Mouse (Mus musculus) midbrain, embryonic 16.5 days (tissue): ENCODE measurements around the gene Polr1b. TPM values are rescaled to one million over a fixed set of nuclear protein-coding genes. Genes with fewer than 3 reads are reported as not detected.

Experiments
- ATAC-seq: fragments of 200-750 bp; cut with Nextera tagmentation; 2 replicates; pipeline ENCODE4 v1.8.0; 2017; ENCODE audit warnings: moderate TSS enrichment
- H3K27ac ChIP-seq: fragments of 300-500 bp; sonication (generic); 2 replicates; pipeline ENCODE4 v1.5.1; 2014; ENCODE audit warnings: mild to moderate bottlenecking, low read length, mixed read lengths
- H3K27me3 ChIP-seq: fragments of 300-500 bp; sonication (generic); 2 replicates; pipeline ENCODE4 v1.6.1; 2014; ENCODE audit warnings: low read depth, low read length, mixed read lengths; ENCODE audit not compliant: control insufficient read depth, insufficient read depth
- H3K36me3 ChIP-seq: fragments of 300-500 bp; sonication (generic); 2 replicates; pipeline ENCODE4 v1.6.1; 2014; ENCODE audit warnings: mild to moderate bottlenecking, low read length, moderate library complexity, mixed read lengths; ENCODE audit not compliant: control insufficient read depth, insufficient read depth
- H3K4me1 ChIP-seq: fragments of 300-500 bp; sonication (generic); 2 replicates; pipeline ENCODE4 v1.6.1; 2014; ENCODE audit warnings: mild to moderate bottlenecking, low read length, mixed read lengths; ENCODE audit not compliant: control insufficient read depth, insufficient read depth
- H3K4me2 ChIP-seq: fragments of 300-500 bp; sonication (generic); 2 replicates; pipeline ENCODE4 v1.6.1; 2014; ENCODE audit warnings: mild to moderate bottlenecking, low read length, mixed read lengths
- H3K4me3 ChIP-seq: fragments of 300-500 bp; sonication (generic); 2 replicates; pipeline ENCODE4 v1.5.1; 2014; ENCODE audit warnings: low read depth, mild to moderate bottlenecking, low read length, moderate library complexity, mixed read lengths
- H3K9ac ChIP-seq: fragments of 300-500 bp; sonication (generic); 2 replicates; pipeline ENCODE4 v1.6.1; 2014; ENCODE audit warnings: low read depth, low read length, mixed read lengths
- H3K9me3 ChIP-seq: fragments of 300-500 bp; sonication (generic); replicated peaks from 2 replicates; pipeline ENCODE4 v1.6.1; 2014; ENCODE audit warnings: mild to moderate bottlenecking, low read length, mixed read lengths; ENCODE audit not compliant: control insufficient read depth, poor library complexity, severe bottlenecking
- WGBS: fragments of 180-500 bp; shearing (Covaris S2); extraction: QIAGEN DNeasy Blood & Tissue Kit; methylation state at CpG from one replicate; pipeline ENCODE4 v1.1.7; 2014; 5-methylcytosine and 5-hydroxymethylcytosine counted together
- polyA plus RNA-seq: library from polyadenylated mRNA; unstranded; fragments of >200 nt; fragmentation: Nextera tagmentation; extraction: Ambion mirVana; gene quantifications from 2 replicates; pipeline ENCODE4 v1.2.1, GENCODE M21; 2015

The Polr1b gene
- 15.6 and 16.1 TPM in 2 replicates for polyA plus RNA-seq

DNA sequence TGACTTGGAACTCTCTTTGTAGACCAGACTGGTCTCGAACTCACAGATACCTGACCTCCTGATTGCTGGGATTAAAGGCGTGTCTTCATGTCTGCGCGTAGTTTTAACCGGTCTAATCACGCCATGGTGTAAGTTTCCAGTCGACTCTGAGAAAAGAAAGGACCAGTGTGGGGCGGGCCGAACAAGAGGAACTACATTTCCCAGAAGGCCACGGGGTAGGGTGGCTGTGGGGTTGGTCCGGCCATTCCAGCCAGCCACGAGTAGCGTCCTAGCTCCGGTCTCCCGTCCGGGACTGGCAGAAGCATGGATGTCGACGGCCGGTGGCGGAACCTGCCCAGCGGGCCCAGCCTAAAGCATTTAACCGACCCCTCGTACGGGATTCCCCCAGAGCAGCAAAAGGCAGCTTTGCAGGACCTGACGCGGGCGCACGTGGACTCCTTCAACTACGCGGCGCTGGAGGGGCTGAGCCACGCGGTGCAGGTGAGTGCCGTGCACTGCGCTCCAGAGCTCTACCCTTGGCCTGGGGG lies at the start of gene Polr1b:
Gene Polr1b (plus strand): TSS at position 212 of the 527 bp plus-strand sequence.
- H3K27ac ChIP-seq = peak within 1 kb of the TSS; percentile 24; the same call in 1 of the 2 replicates
- H3K4me3 ChIP-seq = peak within 1 kb of the TSS; percentile 82
- H3K9ac ChIP-seq = peak within 1 kb of the TSS; percentile 73
- no peaks in the 10 kb centered on the region for H3K27me3 ChIP-seq
- no peaks in the 10 kb centered on the region for H3K9me3 ChIP-seq
- H3K4me1 ChIP-seq = peaks cover 6% of the 10 kb centered on the region
- peaks cover 11% of the 10 kb centered on the region for H3K36me3 ChIP-seq
- peak; percentile 99 for ATAC-seq
- H3K4me2 ChIP-seq = peak within 1 kb of the TSS; percentile 72
- under 1% methylated on average over 35 of the region's 35 CpGs for WGBS

DNA sequence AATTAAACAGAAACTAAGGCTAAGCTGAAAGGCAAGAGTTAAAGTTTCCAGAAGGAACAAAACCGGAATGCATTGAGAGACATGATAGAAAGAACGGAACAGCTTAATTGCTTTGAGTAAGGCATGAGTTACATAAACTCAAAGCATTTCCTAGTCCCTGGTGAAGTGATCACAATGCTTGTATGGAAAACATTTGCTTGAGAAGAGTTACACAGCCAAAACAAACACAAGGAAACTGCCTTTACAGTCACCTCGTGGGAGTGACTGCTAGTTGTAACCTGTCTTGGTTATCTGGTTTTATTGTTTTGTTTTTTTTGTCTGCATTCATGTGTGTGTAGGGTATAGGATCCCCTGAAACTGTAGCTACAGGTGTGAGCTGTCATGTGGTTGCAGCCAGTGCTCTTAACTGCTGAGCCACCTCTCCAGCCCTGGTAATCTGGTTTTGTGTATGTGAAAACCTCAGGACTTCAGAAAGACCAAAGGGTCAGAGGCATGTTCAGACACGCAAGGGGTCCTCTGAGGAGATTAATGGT lies 48.3 kb upstream of the Polr1b start:
- H3K9me3 ChIP-seq = no peaks in the 10 kb centered on the region
- H3K36me3 ChIP-seq = no peaks in the 10 kb centered on the region
- H3K9ac ChIP-seq = no peak overlapping the region
- H3K4me2 ChIP-seq = no peak overlapping the region
- ATAC-seq = no peak
- no peaks in the 10 kb centered on the region for H3K4me1 ChIP-seq
- H3K27ac ChIP-seq = no peak overlapping the region
- 84% methylated on average over 4 of the region's 4 CpGs for WGBS
- H3K27me3 ChIP-seq = no peaks in the 10 kb centered on the region
- no peak overlapping the region for H3K4me3 ChIP-seq

GRCm38 (mm10) chr2:129055741-129056140 lies 45.1 kb upstream of the Polr1b start:
- no peak for ATAC-seq
- WGBS = 95% methylated on average over 6 of the region's 6 CpGs

GRCm38 (mm10) chr2:129056597-129056996 lies 44.2 kb upstream of the Polr1b start:
- Histone ChIP-seq H3K4me2 (no peak overlapping the region), H3K36me3 (no peaks in the 10 kb centered on the region), H3K4me3 (no peak overlapping the region), H3K9me3 (no peaks in the 10 kb centered on the region), H3K4me1 (no peaks in the 10 kb centered on the region), H3K27ac (no peak overlapping the region), H3K9ac (no peak overlapping the region), H3K27me3 (no peaks in the 10 kb centered on the region)
- no peak for ATAC-seq
- WGBS = 41% methylated on average over 9 of the region's 9 CpGs

More at GRCm38 (mm10) chr2:129055741-129056140, 45.1 kb upstream of the Polr1b start:
- Histone ChIP-seq H3K9me3 (no peaks in the 10 kb centered on the region), H3K27me3 (no peaks in the 10 kb centered on the region), H3K4me3 (no peak overlapping the region), H3K36me3 (no peaks in the 10 kb centered on the region), H3K27ac (no peak overlapping the region), H3K4me2 (no peak overlapping the region), H3K4me1 (no peaks in the 10 kb centered on the region), H3K9ac (no peak overlapping the region)

DNA sequence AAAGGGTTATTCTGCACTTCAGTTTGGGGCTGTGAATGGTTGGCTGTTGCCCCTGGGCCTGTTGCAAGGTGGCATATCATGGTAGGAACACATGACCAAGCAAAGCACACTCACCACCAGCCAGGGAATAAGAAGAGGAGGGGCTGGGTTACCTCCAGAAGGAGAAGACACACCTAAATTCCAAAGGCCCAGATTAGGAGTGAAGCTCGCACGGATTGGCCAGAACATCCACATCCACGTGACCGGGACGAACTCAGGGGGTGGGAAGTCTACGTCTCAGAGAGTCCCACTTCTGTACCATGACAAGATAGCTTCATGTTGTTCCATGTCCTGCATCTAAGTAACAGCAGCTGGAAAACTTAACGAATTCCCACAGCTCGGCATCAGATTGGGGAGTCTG lies 43.5 kb upstream of the Polr1b start:
- Histone ChIP-seq H3K27ac (no peak overlapping the region), H3K4me3 (no peak overlapping the region), H3K4me1 (no peaks in the 10 kb centered on the region), H3K27me3 (no peaks in the 10 kb centered on the region), H3K36me3 (no peaks in the 10 kb centered on the region), H3K4me2 (no peak overlapping the region), H3K9me3 (no peaks in the 10 kb centered on the region), H3K9ac (no peak overlapping the region)
- no peak for ATAC-seq
- 96% methylated on average over 8 of the region's 8 CpGs for WGBS

DNA sequence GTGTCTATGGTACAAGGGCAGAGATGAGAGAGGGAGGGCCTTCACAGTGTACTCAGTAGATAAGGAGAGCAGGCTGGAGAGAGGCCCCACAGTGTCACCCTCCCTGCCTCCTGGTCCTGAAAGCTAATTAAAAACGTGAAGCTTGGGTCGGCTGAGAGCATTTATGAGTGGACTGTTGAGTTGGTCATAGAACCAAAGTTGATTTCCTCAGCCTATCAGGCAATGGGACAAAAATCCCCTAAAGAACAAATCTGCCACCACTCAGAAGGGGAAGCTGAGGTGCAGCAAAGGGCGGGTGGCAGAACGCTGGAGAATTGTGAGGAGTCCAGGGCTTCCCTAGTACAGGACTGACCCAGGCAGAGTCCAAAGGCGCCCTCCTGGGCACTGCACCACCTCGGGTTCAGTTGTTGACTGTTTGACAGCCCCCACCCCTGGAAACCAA lies 42.9 kb upstream of the Polr1b start:
- Histone ChIP-seq H3K4me3 (no peak overlapping the region), H3K9me3 (no peaks in the 10 kb centered on the region), H3K27me3 (no peaks in the 10 kb centered on the region), H3K4me1 (no peaks in the 10 kb centered on the region), H3K27ac (no peak overlapping the region), H3K4me2 (no peak overlapping the region), H3K36me3 (no peaks in the 10 kb centered on the region), H3K9ac (no peak overlapping the region)
- WGBS = 84% methylated on average over 6 of the region's 6 CpGs
- ATAC-seq = no peak

DNA sequence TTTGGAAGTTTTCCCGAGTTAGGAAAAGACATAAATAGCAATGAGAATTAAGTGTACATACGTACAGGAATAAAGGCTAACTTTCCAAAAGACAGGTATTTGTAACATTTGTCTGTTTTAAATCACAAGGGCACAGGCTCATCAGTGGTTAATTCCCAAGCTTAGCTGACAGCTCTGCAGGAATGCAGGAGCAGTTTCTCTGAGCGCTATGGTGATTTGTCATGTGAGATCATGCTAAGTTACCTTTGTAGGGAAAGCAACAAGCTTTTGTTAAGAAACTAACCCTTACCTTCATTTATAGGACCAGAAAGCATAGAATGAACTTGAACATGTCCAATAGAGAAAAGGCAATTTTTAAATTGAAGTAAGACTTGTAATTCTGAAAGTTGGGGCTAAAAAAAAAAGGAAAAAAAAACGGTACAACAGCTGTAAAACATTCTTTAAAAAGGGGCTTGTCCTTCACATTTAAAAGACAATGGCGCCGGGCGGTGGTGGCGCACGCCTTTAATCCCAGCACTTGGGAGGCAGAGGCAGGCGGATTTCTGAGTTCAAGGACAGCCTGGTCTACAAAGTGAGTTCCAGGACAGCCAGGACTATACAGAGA lies 39.2 kb upstream of the Polr1b start:
- Histone ChIP-seq H3K4me1 (peaks cover 6% of the 10 kb centered on the region; the same call in 1 of the 2 replicates), H3K4me2 (no peak overlapping the region), H3K9ac (no peak overlapping the region), H3K27ac (no peak overlapping the region), H3K36me3 (no peaks in the 10 kb centered on the region), H3K4me3 (no peak overlapping the region), H3K27me3 (no peaks in the 10 kb centered on the region), H3K9me3 (no peaks in the 10 kb centered on the region)
- WGBS = 80% methylated on average over 10 of the region's 10 CpGs
- no peak for ATAC-seq

- no peaks in the 10 kb centered on the region for H3K27me3 ChIP-seq
- ATAC-seq = peak; percentile 96
- H3K9ac ChIP-seq = peak within 1 kb of the TSS; percentile 94
- peak within 1 kb of the TSS; percentile 89 for H3K4me3 ChIP-seq
- under 1% methylated on average over 61 of the region's 62 CpGs for WGBS
- H3K4me2 ChIP-seq = peak within 1 kb of the TSS; percentile 68
- H3K4me1 ChIP-seq = peaks cover 31% of the 10 kb centered on the region
- H3K27ac ChIP-seq = peak within 1 kb of the TSS; percentile 88
- H3K9me3 ChIP-seq = no peaks in the 10 kb centered on the region
- peaks cover 4% of the 10 kb centered on the region; the same call in 1 of the 2 replicates for H3K36me3 ChIP-seq
These were observed 35.1 kb upstream of the Polr1b start, which contains the start of gene Ttl for GRCm38 (mm10) chr2:129065437-129066282. TSS of gene Ttl (plus strand) at chr2:129065942.
